In genomic region chr7:25746844-25747243, GRCm38 (mm10) we compare ENCODE assay signal across 25 mouse cellular contexts.
"Had no signal": no experiment of that assay in that cellular context is flagged by ENCODE, and none has a peak within 500 bp of the region (broad histone marks: within the 10 kb centered on the region; RNA-seq: fewer than 3 reads in every experiment).

No protein-coding gene starts in this region.

- H3K27ac ChIP-seq: gastrocnemius, adult 2 months; heart, embryonic 13.5 days; heart, embryonic 15.5 days; hindbrain, embryonic 10.5 days; hindbrain, embryonic 12.5 days; hindbrain, embryonic 14.5 days; intestine, embryonic 15.5 days; layer of hippocampus, adult 2 months; limb, embryonic 13.5 days; limb, embryonic 15.5 days; liver, embryonic 12.5 days; liver, embryonic 14.5 days had no signal

- H3K9ac ChIP-seq: heart, embryonic 13.5 days; heart, embryonic 15.5 days; hindbrain, embryonic 12.5 days; hindbrain, embryonic 14.5 days; intestine, embryonic 15.5 days; limb, embryonic 13.5 days; limb, embryonic 15.5 days; liver, embryonic 12.5 days; liver, embryonic 14.5 days had no signal

- H3K9me3 ChIP-seq: heart, embryonic 13.5 days; heart, embryonic 15.5 days; hindbrain, embryonic 10.5 days; hindbrain, embryonic 12.5 days; intestine, embryonic 15.5 days; limb, embryonic 13.5 days; limb, embryonic 15.5 days; liver, embryonic 12.5 days had no signal

- DNase-seq: gastrocnemius, adult 2 months; gastrocnemius, postnatal 10 days; gastrocnemius, postnatal 25 days; heart, postnatal 4 days; kidney, adult 18-20 months; kidney, adult 8-10 months; kidney, postnatal 10 days; kidney, postnatal 25 days; kidney, postnatal 4 days; layer of hippocampus, postnatal 36 days; left cerebral cortex, postnatal 4 days had no signal

- ATAC-seq: hindbrain, embryonic 16.5 days; intestine, embryonic 15.5 days; intestine, postnatal 0 days; liver, embryonic 12.5 days had no signal

- H3K4me3 ChIP-seq: gastrocnemius, adult 2 months; heart, embryonic 13.5 days; heart, embryonic 15.5 days; hindbrain, embryonic 10.5 days; hindbrain, embryonic 12.5 days; intestine, embryonic 15.5 days; layer of hippocampus, adult 2 months; limb, embryonic 13.5 days; limb, embryonic 15.5 days; liver, embryonic 12.5 days had no signal

- H3K4me2 ChIP-seq: heart, embryonic 11.5 days; heart, embryonic 13.5 days; heart, embryonic 15.5 days; hindbrain, embryonic 12.5 days; hindbrain, embryonic 14.5 days; intestine, embryonic 15.5 days; limb, embryonic 13.5 days; limb, embryonic 15.5 days; liver, embryonic 12.5 days had no signal

- H3K27me3 ChIP-seq: heart, embryonic 13.5 days; heart, embryonic 15.5 days; hindbrain, embryonic 12.5 days; intestine, embryonic 15.5 days; limb, embryonic 13.5 days; limb, embryonic 15.5 days; liver, embryonic 12.5 days had no signal
